Mouse (Mus musculus): ENCODE results near the gene Wnt7a.

GRCm38 (mm10) chr6:91424151-91424550 lies 13.0 kb upstream of the Wnt7a start:
- TF ChIP-seq CTCF (IDR thresholded peaks at IDR 0.05; ENCODE audit: borderline replicate concordance, insufficient read depth, low read length) (no peak), POLR2A (IDR thresholded peaks at IDR 0.05; ENCODE audit: low read depth, low read length) (no peak)
